Mouse (Mus musculus) stomach, embryonic 16.5 days (tissue): ENCODE results near the gene Hsd17b3. TPM values are rescaled to one million over a fixed set of nuclear protein-coding genes. Genes with fewer than 3 reads are reported as not detected.
A peak's percentile ranks its signal among the peaks of the same experiment; 100 is the strongest.
"Not testable (repeated sequence)": the region's sequence is repeated elsewhere in the genome, so short reads cannot be mapped to it uniquely, and the experiment has no call there.

Experiments
- ATAC-seq: fragments of 200-750 bp; cut with Nextera tagmentation; 2 replicates; pipeline ENCODE4 v1.8.0; 2017; ENCODE audit warnings: moderate number of reproducible peaks, moderate TSS enrichment; ENCODE audit not compliant: insufficient read depth, low FRiP score
- H3K27ac ChIP-seq: fragments of 300-500 bp; sonication (generic); 2 replicates; pipeline ENCODE4 v1.5.1; 2014; ENCODE audit warnings: low read length
- H3K27me3 ChIP-seq: fragments of 300-500 bp; sonication (generic); 2 replicates; pipeline ENCODE4 v1.6.1; 2014; ENCODE audit warnings: low read length, control low read depth, mixed read lengths; ENCODE audit not compliant: control insufficient read depth, insufficient read depth
- H3K36me3 ChIP-seq: fragments of 300-500 bp; sonication (generic); 2 replicates; pipeline ENCODE4 v1.6.1; 2014; ENCODE audit warnings: low read length; ENCODE audit not compliant: control insufficient read depth, insufficient read depth
- H3K4me1 ChIP-seq: fragments of 300-500 bp; sonication (generic); 2 replicates; pipeline ENCODE4 v1.6.1; 2014; ENCODE audit warnings: low read length, control low read depth, mixed read lengths; ENCODE audit not compliant: control insufficient read depth, insufficient read depth
- H3K4me2 ChIP-seq: fragments of 300-500 bp; sonication (generic); 2 replicates; pipeline ENCODE4 v1.6.1; 2014; ENCODE audit warnings: low read depth, low read length, mixed read lengths
- H3K4me3 ChIP-seq: fragments of 300-500 bp; sonication (generic); replicated peaks from 2 replicates; pipeline ENCODE4 v1.5.1; 2014; ENCODE audit warnings: mild to moderate bottlenecking, low read length
- H3K9ac ChIP-seq: fragments of 300-500 bp; sonication (generic); 2 replicates; pipeline ENCODE4 v1.6.1; 2014; ENCODE audit warnings: low read length
- H3K9me3 ChIP-seq: fragments of 300-500 bp; sonication (generic); replicated peaks from 2 replicates; pipeline ENCODE4 v1.6.1; 2016; ENCODE audit warnings: low read length, control low read depth; ENCODE audit not compliant: control insufficient read depth
- WGBS: fragments of 180-500 bp; shearing (Covaris S2); extraction: QIAGEN DNeasy Blood & Tissue Kit; methylation state at CpG from one replicate; pipeline ENCODE4 v1.1.7; 2014; 5-methylcytosine and 5-hydroxymethylcytosine counted together
- polyA plus RNA-seq: library from polyadenylated mRNA; unstranded; fragments of >200 nt; fragmentation: Nextera tagmentation; extraction: Ambion mirVana; gene quantifications from 2 replicates; pipeline ENCODE4 v1.2.1, GENCODE M21; 2015

Gene Hsd17b3
- polyA plus RNA-seq, 1 experiment from 2014 or later = not detected

DNA sequence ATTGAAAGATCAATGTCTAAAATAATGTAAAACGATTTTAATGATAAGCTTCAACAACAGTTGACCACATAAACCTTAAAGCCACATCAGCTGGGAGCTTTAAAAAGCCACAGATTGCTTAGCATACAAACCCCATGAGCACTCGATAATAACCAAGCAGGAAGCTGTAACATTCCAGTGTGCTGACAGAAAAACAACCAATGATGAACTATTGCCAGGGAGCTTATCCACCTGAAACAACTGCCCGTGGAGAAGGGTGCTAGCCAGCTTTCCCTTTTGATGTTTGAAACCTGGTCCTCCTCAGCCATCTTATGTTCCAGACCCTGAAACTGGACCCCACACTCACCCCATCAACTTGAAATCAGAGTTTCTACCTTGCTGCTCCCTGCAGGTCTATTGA is 22.4 kb downstream of the Hsd17b3 start:
- no peaks in the 10 kb centered on the region for H3K36me3 ChIP-seq
- 29% methylated on average over 3 of the region's 3 CpGs for WGBS
- no peak for ATAC-seq
- no peaks in the 10 kb centered on the region for H3K9me3 ChIP-seq
- no peaks in the 10 kb centered on the region for H3K27me3 ChIP-seq
- no peak overlapping the region for H3K4me2 ChIP-seq
- no peak overlapping the region for H3K4me3 ChIP-seq
- no peak overlapping the region for H3K9ac ChIP-seq
- no peak overlapping the region for H3K27ac ChIP-seq
- H3K4me1 ChIP-seq = no peaks in the 10 kb centered on the region

DNA sequence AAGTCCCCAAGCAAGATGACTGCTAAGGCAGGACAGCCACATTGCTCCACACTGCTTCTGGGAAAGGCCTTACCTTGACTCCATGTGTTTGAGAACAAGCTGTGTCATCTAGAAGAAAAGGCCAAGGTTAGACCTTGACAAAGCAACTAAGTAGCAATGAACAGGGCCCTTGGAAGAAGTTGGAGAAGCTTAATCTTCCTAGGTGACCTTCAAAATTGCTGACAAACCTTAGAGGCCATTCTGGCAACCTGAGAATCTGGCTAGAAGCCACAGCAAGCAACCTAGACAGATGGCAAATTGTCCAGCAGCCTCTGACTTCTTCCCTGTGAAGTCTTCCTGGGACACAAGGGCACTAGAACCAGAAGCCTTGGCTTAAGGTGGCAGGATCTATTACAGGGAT is 24.8 kb downstream of the Hsd17b3 start:
- Histone ChIP-seq H3K9ac (no peak overlapping the region), H3K4me3 (no peak overlapping the region), H3K4me1 (no peaks in the 10 kb centered on the region), H3K4me2 (no peak overlapping the region), H3K36me3 (no peaks in the 10 kb centered on the region), H3K27ac (no peak overlapping the region), H3K27me3 (no peaks in the 10 kb centered on the region), H3K9me3 (no peaks in the 10 kb centered on the region)
- no peak for ATAC-seq

DNA sequence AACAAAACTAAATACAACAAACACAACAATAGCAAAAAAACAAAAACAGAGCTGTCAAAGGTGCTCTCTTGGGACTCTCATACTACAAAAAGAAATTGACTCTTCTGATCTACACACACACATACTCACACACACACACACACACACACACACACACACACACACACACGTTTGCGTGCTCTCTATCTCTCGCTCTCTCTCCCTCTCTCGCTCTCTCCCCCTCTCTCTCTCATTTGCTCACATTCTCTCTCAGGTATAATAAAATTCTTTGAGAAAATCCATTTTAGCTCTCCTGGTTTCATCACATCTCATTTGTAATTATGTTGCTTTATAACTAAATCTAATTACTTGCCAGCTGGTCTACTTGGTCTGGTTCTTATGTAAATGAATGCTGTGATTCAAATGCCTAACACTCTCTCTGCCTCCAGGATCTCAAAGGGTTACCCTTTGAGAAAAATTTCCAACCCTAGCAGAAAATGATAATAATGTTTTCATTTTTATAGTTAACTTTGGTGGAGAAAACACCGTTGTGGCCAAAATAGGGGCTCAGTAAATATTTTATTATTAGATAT is 28.0 kb downstream of the Hsd17b3 start:
- no peaks in the 10 kb centered on the region for H3K9me3 ChIP-seq
- no peaks in the 10 kb centered on the region for H3K36me3 ChIP-seq
- no peak overlapping the region for H3K27ac ChIP-seq
- H3K4me2 ChIP-seq = no peak overlapping the region
- no peaks in the 10 kb centered on the region for H3K27me3 ChIP-seq
- ATAC-seq = no peak
- H3K4me1 ChIP-seq = no peaks in the 10 kb centered on the region
- H3K9ac ChIP-seq = no peak overlapping the region
- no peak overlapping the region for H3K4me3 ChIP-seq
- 80% methylated on average over 5 of the region's 5 CpGs for WGBS

DNA sequence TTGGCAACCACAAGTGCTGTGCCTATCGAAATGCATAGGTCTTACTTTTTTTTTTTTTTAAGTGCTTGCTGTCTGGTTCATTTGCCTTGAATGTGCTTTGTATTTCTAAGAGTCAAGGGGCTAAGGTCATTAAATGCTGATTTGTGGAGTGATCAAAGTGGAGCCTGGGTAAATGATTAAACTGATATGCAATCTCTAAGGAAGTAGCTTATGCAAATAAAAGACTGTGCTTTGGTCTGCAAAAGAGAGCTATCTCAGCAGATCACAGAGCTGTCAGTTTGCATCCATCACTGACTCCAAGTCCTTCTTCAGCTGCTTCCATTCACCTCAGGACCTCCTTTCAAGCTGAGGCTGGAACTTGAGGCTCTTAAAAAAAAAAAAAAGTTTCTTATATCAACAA is 35.1 kb downstream of the Hsd17b3 start:
- Histone ChIP-seq H3K4me3 (no peak overlapping the region), H3K4me2 (no peak overlapping the region), H3K4me1 (no peaks in the 10 kb centered on the region), H3K36me3 (no peaks in the 10 kb centered on the region), H3K9me3 (peaks cover 6% of the 10 kb centered on the region; the same call in 1 of the 2 replicates), H3K27ac (no peak overlapping the region), H3K9ac (no peak overlapping the region), H3K27me3 (no peaks in the 10 kb centered on the region)
- ATAC-seq = no peak
- WGBS = 52% methylated on average over 1 of the region's 1 CpGs

DNA sequence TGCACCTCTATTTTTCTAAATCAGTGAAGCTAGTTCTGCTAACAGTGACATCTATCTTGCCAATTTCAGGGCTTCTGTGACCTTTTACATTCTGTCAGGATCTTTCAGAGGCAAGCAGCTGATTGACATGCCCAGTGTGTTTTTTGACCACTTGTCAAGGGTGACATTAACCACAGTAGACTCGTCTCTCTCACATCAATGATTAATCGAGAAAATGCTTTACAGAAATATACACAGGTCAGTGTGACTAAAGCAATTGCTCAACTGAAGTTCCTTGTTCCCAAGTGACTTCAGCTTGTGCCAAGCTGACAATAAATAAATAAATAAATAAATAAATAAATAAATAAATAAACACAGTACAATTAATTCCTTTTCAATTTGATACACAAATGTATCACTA is 36.7 kb downstream of the Hsd17b3 start:
- H3K4me3 ChIP-seq, H3K4me1 ChIP-seq, H3K36me3 ChIP-seq, ATAC-seq, H3K27me3 ChIP-seq, H3K9ac ChIP-seq, H3K4me2 ChIP-seq, H3K27ac ChIP-seq, H3K9me3 ChIP-seq: not testable (repeated sequence)
- 82% methylated on average over 2 of the region's 2 CpGs for WGBS

DNA sequence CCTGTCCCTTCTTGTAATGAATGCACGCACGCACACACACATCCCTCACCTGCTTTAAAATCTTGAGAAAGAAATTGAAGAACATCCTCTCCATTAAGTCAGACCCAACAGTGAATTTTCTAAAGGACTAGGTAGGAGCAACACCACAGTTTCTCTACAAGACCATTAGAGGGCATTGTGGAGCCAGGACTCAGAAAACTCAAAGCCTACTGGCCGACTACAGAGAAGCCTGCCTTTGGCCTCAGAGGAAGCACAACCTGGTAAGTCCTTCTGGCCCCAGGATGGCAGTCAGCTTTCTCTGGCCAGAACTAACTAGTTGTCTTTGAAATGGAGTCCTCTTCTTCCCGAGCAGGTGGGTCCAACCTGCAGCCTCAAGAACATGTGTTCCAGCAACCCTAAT is 38.1 kb downstream of the Hsd17b3 start:
- Histone ChIP-seq H3K4me1 (no peaks in the 10 kb centered on the region), H3K27ac (no peak overlapping the region), H3K36me3 (no peaks in the 10 kb centered on the region), H3K4me3 (no peak overlapping the region), H3K9ac (no peak overlapping the region), H3K4me2 (no peak overlapping the region), H3K9me3 (peaks cover 6% of the 10 kb centered on the region; the same call in 1 of the 2 replicates), H3K27me3 (no peaks in the 10 kb centered on the region)
- WGBS = 60% methylated on average over 4 of the region's 4 CpGs
- no peak for ATAC-seq

DNA sequence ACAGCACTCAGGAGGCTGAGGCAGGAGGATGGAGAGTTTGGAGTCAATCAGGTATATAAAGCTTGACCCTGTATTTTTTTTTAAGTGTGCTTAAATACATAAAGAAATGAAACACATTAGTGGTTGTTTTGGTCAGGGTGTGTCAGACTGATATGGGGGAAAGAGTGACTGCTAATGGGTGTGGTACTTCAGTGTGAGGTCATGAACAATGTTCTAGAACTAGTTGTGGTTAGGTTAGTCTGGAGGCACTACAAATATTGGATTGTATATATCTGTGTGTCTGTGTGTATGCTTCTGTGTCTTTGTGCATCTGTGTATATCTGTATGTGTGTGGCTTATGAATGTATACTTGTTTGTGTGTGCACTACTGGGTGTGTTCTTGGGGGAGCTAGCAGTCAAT is 39.5 kb downstream of the Hsd17b3 start:
- no peak overlapping the region for H3K4me2 ChIP-seq
- H3K4me1 ChIP-seq = no peaks in the 10 kb centered on the region
- H3K27ac ChIP-seq = no peak overlapping the region
- peaks cover 6% of the 10 kb centered on the region; the same call in 1 of the 2 replicates for H3K9me3 ChIP-seq
- H3K36me3 ChIP-seq = no peaks in the 10 kb centered on the region
- H3K4me3 ChIP-seq = no peak overlapping the region
- H3K27me3 ChIP-seq = no peaks in the 10 kb centered on the region
- ATAC-seq = no peak
- H3K9ac ChIP-seq = no peak overlapping the region

DNA sequence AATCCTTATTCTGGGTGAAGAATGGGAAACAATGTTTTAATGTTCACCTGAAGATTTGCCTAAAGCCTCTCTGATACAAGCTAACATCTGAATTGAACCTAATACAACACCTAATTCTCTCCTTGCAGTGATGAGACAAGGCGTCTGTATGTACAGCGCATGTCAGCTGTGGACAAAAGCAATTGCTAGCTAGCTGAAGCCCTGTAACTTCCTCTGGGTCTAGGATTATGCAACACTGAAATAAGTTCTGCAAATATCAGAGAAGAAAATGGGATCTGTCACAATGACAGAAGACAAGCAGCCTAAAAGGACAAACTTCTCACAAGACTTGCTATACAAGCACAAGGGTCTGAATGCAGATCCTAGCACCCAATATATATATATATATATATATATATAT is 40.6 kb downstream of the Hsd17b3 start:
- Histone ChIP-seq H3K4me2 (no peak overlapping the region), H3K27ac (no peak overlapping the region), H3K27me3 (no peaks in the 10 kb centered on the region), H3K4me1 (no peaks in the 10 kb centered on the region), H3K9me3 (peaks cover 6% of the 10 kb centered on the region; the same call in 1 of the 2 replicates), H3K9ac (no peak overlapping the region), H3K4me3 (no peak overlapping the region), H3K36me3 (no peaks in the 10 kb centered on the region)
- 90% methylated on average over 2 of the region's 2 CpGs for WGBS
- no peak for ATAC-seq

DNA sequence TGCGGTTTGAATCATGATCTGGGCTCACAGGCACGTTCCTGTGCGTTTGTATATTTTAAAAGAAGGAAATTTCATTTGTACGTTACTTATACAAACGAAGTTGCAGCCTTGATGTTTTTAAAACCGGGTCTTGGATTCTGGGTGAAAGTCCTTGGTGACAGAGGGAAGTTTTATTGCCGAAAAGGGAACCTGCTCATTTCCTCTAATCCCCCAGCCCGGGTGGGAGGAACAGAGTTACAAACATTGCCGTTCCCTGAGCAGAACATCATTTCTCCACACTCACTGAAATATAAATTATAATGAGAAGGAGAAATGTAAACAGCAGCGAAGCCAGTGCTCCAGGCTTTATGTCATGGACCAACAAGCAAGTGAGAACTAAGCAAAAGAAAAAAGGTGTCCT is 49.1 kb downstream of the Hsd17b3 start:
- H3K4me1 ChIP-seq = peaks cover 6% of the 10 kb centered on the region; the same call in 1 of the 2 replicates
- ATAC-seq = peak; percentile 45; the same call in 1 of the 2 replicates
- no peaks in the 10 kb centered on the region for H3K9me3 ChIP-seq
- H3K4me2 ChIP-seq = peak overlapping the region; percentile 18
- no peak overlapping the region for H3K4me3 ChIP-seq
- no peak overlapping the region for H3K9ac ChIP-seq
- peak overlapping the region; percentile 67 for H3K27ac ChIP-seq
- H3K36me3 ChIP-seq = no peaks in the 10 kb centered on the region
- H3K27me3 ChIP-seq = no peaks in the 10 kb centered on the region
- WGBS = 26% methylated on average over 10 of the region's 10 CpGs

DNA sequence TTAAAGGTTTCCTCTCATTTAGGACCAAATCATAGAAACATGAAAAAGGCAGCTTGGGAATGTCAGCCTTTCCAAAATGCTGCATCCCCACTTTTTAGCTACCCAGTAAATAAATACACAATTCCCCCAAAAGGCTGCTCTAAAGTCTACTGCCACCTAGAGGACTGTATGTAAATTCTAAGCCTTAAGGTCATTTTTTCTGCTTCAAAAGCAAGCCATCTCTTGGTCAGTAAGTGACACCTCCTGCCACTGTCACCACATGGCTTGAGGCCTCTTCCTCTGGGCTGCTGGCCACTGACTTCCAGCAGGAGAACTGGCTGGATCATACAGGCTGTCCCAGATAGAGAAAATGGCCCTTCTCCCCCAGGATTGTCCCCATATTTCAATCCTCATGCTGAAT is 50.9 kb downstream of the Hsd17b3 start:
- Histone ChIP-seq H3K4me2 (no peak overlapping the region), H3K9ac (no peak overlapping the region), H3K36me3 (no peaks in the 10 kb centered on the region), H3K27ac (no peak overlapping the region), H3K27me3 (no peaks in the 10 kb centered on the region), H3K4me1 (peaks cover 8% of the 10 kb centered on the region; the same call in 1 of the 2 replicates), H3K9me3 (no peaks in the 10 kb centered on the region), H3K4me3 (no peak overlapping the region)
- no peak for ATAC-seq
